Mouse (Mus musculus) thymus, adult 18-20 months (tissue): ENCODE data around the gene Phactr2.

Experiments
- DNase-seq, 2 experiments: peaks; one replicate each; pipeline ENCODE4 v3.0.0; 2022; ENCODE audit warnings: mixed read lengths in 2 of 2

Gene Phactr2

GRCm38 (mm10) chr10:13388116-13388922 lies 85.9 kb downstream of the Phactr2 start:
- no peak for DNase-seq

GRCm38 (mm10) chr10:13384866-13385265 lies 89.3 kb downstream of the Phactr2 start:
- no peak for DNase-seq

- DNase-seq, result no peak
Observed at GRCm38 (mm10) chr10:13377895-13378294, 96.3 kb downstream of the Phactr2 start.

GRCm38 (mm10) chr10:13376428-13377260 lies 97.6 kb downstream of the Phactr2 start:
- no peak for DNase-seq

- DNase-seq, result no peak
Observed at GRCm38 (mm10) chr10:13375820-13376219, 98.4 kb downstream of the Phactr2 start.

GRCm38 (mm10) chr10:13369581-13370375 lies 104.4 kb downstream of the Phactr2 start:
- DNase-seq, result no peak

- no peak for DNase-seq
Observed at GRCm38 (mm10) chr10:13364286-13364580, 110.0 kb downstream of the Phactr2 start.

GRCm38 (mm10) chr10:13363499-13364285 lies 110.5 kb downstream of the Phactr2 start:
- DNase-seq, result no peak

GRCm38 (mm10) chr10:13360913-13361312 lies 113.3 kb downstream of the Phactr2 start:
- DNase-seq, result no peak

- DNase-seq, result no peak
Observed at GRCm38 (mm10) chr10:13359846-13360245, 114.4 kb downstream of the Phactr2 start.

- no peak for DNase-seq
Observed at GRCm38 (mm10) chr10:13358679-13359078, 115.5 kb downstream of the Phactr2 start.

- DNase-seq, result no peak
Observed at GRCm38 (mm10) chr10:13346609-13347290, 127.5 kb downstream of the Phactr2 start.

GRCm38 (mm10) chr10:13340583-13340982 lies 133.6 kb downstream of the Phactr2 start:
- no peak for DNase-seq

- no peak for DNase-seq
Observed at GRCm38 (mm10) chr10:13336964-13337363, 137.2 kb downstream of the Phactr2 start.

- DNase-seq, result no peak
Observed at GRCm38 (mm10) chr10:13335814-13336213, 138.4 kb downstream of the Phactr2 start.

GRCm38 (mm10) chr10:13335347-13335746 lies 138.9 kb downstream of the Phactr2 start:
- DNase-seq, result no peak

GRCm38 (mm10) chr10:13333781-13334180 lies 140.4 kb downstream of the Phactr2 start:
- DNase-seq, result no peak

- no peak for DNase-seq
Observed at GRCm38 (mm10) chr10:13332985-13333384, 141.2 kb downstream of the Phactr2 start.

- DNase-seq, result no peak
Observed at GRCm38 (mm10) chr10:13331405-13332032, 142.7 kb downstream of the Phactr2 start.

- DNase-seq, result no peak
Observed at GRCm38 (mm10) chr10:13328602-13329001, 145.6 kb downstream of the Phactr2 start.

- no peak for DNase-seq
Observed at GRCm38 (mm10) chr10:13326149-13326873, 147.9 kb downstream of the Phactr2 start.
